Mouse (Mus musculus) limb, embryonic 13.5 days (tissue): Measurements from ENCODE around the gene Aqp1. TPM values are rescaled to one million over a fixed set of nuclear protein-coding genes. Genes with fewer than 3 reads are reported as not detected.
A peak's percentile ranks its signal among the peaks of the same experiment; 100 is the strongest.

Source experiments
- ATAC-seq: fragments of 200-750 bp; cut with Nextera tagmentation; 2 replicates; pipeline ENCODE4 v1.8.0; 2017; ENCODE audit warnings: low read depth, moderate number of reproducible peaks, moderate TSS enrichment; ENCODE audit not compliant: low FRiP score
- H3K27ac ChIP-seq: fragments of 300-500 bp; sonication (generic); 2 replicates; pipeline ENCODE4 v1.5.1; 2015; ENCODE audit warnings: inconsistent platforms, mild to moderate bottlenecking, moderate library complexity
- H3K27me3 ChIP-seq: fragments of 300-500 bp; sonication (generic); 2 replicates; pipeline ENCODE4 v1.6.1; 2015; ENCODE audit warnings: mild to moderate bottlenecking, inconsistent platforms
- H3K36me3 ChIP-seq: fragments of 300-500 bp; sonication (generic); 2 replicates; pipeline ENCODE4 v1.6.1; 2015; ENCODE audit warnings: inconsistent platforms, mild to moderate bottlenecking, moderate library complexity
- H3K4me1 ChIP-seq: fragments of 300-500 bp; sonication (generic); 2 replicates; pipeline ENCODE4 v1.6.1; 2015; ENCODE audit warnings: inconsistent platforms
- H3K4me2 ChIP-seq: fragments of 300-500 bp; sonication (generic); replicated peaks from 2 replicates; pipeline ENCODE4 v1.6.1; 2015; ENCODE audit warnings: inconsistent platforms, mild to moderate bottlenecking, moderate library complexity
- H3K4me3 ChIP-seq: fragments of 300-500 bp; sonication (generic); 2 replicates; pipeline ENCODE4 v1.5.1; 2015; ENCODE audit warnings: moderate library complexity, mild to moderate bottlenecking, inconsistent platforms
- H3K9ac ChIP-seq: fragments of 300-500 bp; sonication (generic); 2 replicates; pipeline ENCODE4 v1.6.1; 2015; ENCODE audit warnings: mild to moderate bottlenecking, inconsistent platforms
- H3K9me3 ChIP-seq: fragments of 300-500 bp; sonication (generic); 2 replicates; pipeline ENCODE4 v1.6.1; 2016; ENCODE audit warnings: inconsistent platforms
- WGBS: fragments of 180-500 bp; shearing (Covaris S2); methylation state at CpG from one replicate; pipeline ENCODE4 v1.1.7; 2015; 5-methylcytosine and 5-hydroxymethylcytosine counted together
- microRNA-seq: library from miRNA; unstranded; fragments of <30 nt; microRNA quantifications from one replicate; pipeline ENCODE4, GENCODE M21; 2016
- polyA plus RNA-seq: library from polyadenylated mRNA; unstranded; fragments of >200 nt; fragmentation: Nextera tagmentation; extraction: Ambion mirVana; gene quantifications from 2 replicates; pipeline ENCODE4 v1.2.1, GENCODE M21; 2015

Aqp1 gene
- polyA plus RNA-seq, 1 experiment from 2014 or later = 33.9 TPM

DNA sequence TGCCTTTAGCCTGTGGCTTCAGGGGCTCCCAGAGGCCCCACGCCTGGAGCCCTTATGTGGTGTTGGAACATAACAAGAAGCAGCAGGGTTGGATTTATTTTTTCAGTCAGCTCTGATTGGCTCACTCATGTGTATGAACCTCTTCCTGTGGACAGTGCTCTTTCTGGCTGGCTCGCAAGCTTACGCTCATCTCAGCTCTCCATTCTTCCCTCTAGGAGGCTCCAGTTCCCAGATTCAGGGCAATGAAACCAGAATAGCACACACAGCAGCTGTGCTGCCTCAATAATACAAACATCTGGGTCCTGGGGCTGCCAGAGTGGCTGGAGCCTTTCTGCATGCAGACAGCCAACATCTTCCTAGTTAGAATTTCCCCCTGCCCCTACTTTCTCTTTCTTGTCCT, 59.9 kb downstream of the Aqp1 start:
- peak; percentile 37; the same call in 1 of the 2 replicates for ATAC-seq
- H3K4me2 ChIP-seq = 0 out of 2 replicates have a peak overlapping the region, but pooled peaks have one; percentile 14
- H3K27me3 ChIP-seq = peaks cover 7% of the 10 kb centered on the region; the same call in 1 of the 2 replicates
- WGBS = 23% methylated on average over 3 of the region's 3 CpGs
- no peaks in the 10 kb centered on the region for H3K36me3 ChIP-seq
- no peaks in the 10 kb centered on the region for H3K9me3 ChIP-seq
- H3K9ac ChIP-seq = no peak overlapping the region
- peaks cover 19% of the 10 kb centered on the region for H3K4me1 ChIP-seq
- H3K4me3 ChIP-seq = no peak overlapping the region
- no peak overlapping the region for H3K27ac ChIP-seq

GRCm38 (mm10) chr6:55396622-55397041, 60.4 kb downstream of the Aqp1 start:
- Histone ChIP-seq H3K4me3 (no peak overlapping the region), H3K4me1 (peaks cover 19% of the 10 kb centered on the region), H3K9ac (no peak overlapping the region), H3K27ac (no peak overlapping the region), H3K27me3 (peaks cover 7% of the 10 kb centered on the region; the same call in 1 of the 2 replicates), H3K9me3 (no peaks in the 10 kb centered on the region), H3K4me2 (0 out of 2 replicates have a peak overlapping the region, but pooled peaks have one; percentile 14), H3K36me3 (no peaks in the 10 kb centered on the region)
- ATAC-seq = peak; percentile 29; the same call in 1 of the 2 replicates
- 76% methylated on average over 11 of the region's 11 CpGs for WGBS

Small RNA genes within 50 kb of the gene (microRNA-seq; reads per million reads assigned to microRNA genes)
- not detected for gene Gm25458

Other genes starting within 250 kb of the Aqp1 start
- 0.09 and 0.18 TPM in 2 replicates for gene Crhr2, start 203.4 kb upstream of the Aqp1 start, polyA plus RNA-seq
- gene Inmt, start 161.4 kb upstream of the Aqp1 start, polyA plus RNA-seq = 0.36 and 0.71 TPM in 2 replicates
- 16.3 and 17.5 TPM in 2 replicates for gene Mindy4, start 133.0 kb upstream of the Aqp1 start, polyA plus RNA-seq
- not detected in 2 replicates for gene Ghrhr, start 39.9 kb downstream of the Aqp1 start, polyA plus RNA-seq
- gene Adcyap1r1, start 115.5 kb downstream of the Aqp1 start, polyA plus RNA-seq = 1.4 TPM in 2 replicates